Mouse (Mus musculus) frontal cortex, adult (tissue): Measurements from ENCODE around the gene Hnf4a.
A peak's percentile ranks its signal among the peaks of the same experiment; 100 is the strongest.

ENCODE experiments used
- ATAC-seq: cut with Nextera tagmentation; 2 replicates; pipeline ENCODE4 v1.9.2; 2017; ENCODE audit warnings: mild to moderate bottlenecking, moderate library complexity, mixed read lengths; ENCODE audit not compliant: low TSS enrichment

Gene Hnf4a

DNA sequence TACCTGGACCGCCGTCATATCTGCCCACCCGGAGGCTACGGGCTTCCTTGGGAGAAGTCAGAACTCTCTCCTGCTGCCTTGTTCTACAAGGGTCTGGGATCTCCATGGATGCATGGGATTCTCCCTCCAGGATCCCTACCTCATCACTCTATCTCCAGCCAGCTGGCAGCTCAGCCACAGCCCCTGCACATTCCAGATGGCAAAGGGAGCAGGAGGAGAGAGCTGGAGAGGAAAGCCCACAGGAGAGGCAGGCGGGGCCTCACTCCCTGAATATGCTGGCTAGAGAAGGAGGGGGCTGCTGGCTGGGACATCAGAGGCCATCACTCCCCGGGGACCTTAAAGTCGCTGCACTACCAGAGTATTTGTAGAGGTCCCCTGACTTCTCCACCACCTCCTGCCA lies 15.3 kb upstream of the Hnf4a start:
- ATAC-seq, result peak; percentile 79

DNA sequence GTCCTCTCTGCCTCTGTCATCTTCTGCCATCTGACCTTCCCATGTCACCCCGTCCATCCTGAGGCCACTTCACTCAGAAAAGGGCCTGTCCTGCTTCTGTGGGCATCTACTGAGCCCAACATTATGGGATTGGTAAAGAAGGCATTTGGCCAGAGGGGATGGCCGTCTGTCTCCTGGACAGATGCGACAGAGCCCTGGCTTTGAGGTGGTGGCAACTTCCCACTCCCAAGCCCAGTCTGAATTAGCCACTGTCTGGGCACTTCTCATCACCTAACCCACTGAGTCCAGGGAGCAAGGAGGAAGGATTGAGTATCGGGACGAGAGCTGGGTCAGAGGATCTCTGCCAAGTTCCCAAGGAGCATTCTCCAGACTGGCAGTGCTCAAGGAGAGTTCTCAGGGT lies 14.6 kb upstream of the Hnf4a start, which contains the start of gene R3hdml:
TSS of gene R3hdml (plus strand) at position 301 of the 400 bp plus-strand sequence.
- no peak for ATAC-seq

DNA sequence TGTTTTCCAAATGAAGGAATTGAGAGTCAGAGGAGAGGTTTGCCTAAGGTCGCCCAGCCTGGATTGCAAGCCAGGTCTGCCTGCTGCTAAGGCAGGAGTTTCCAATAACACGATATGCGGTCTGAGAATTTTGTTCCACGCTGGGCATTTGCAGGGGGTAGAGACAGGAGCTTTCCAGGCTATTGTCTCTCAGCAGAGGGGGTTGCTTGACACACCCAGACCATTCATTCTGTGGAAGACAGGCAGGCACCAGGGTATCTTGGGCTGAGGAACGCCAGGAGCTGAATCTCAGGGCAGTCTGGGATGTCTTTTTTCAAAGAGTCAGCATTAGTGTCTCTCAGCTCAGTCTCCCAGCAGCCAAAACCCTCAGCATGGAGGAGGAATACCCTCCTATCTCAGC lies 13.6 kb upstream of the Hnf4a start:
- ATAC-seq, result no peak

DNA sequence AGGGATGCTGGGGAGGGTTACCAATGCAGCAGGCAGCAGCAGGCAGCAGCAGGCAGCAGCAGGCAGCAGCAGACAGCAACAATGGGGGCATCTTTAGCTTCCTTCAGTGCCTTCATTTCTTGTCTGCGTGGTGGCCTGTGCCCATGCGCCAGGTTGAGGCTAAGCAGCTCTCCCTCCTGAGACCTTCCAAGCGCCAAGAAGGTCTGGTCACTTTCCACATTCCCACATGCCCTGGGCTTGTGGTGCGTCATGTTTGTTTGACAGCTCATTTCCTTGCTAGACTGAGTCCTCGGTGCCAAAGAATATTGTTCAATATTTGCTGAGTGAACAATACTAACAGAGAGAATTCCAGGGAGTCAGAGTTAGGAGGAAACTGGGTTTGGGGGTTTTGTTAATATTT lies 12.6 kb upstream of the Hnf4a start:
- no peak for ATAC-seq

DNA sequence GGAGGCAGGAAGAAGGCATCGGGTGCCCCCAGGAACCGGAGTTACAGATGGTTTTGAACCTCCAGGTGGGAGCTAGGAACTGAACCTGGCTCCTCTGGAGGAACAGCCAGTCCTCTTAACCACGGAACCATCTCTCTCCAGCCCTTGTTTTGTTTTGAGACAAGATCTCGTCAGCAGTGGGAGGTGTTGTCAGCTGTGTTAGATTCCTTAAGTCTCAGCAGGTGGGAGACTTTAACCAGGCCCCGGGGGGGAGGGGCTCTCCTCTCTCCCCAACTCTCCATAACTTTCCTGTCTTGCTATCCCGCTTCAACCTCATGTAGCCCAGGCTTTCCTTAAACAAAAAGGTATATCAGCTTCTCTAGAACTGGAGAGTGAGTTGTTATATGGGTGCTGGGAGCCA lies 12.2 kb upstream of the Hnf4a start:
- ATAC-seq, result no peak

DNA sequence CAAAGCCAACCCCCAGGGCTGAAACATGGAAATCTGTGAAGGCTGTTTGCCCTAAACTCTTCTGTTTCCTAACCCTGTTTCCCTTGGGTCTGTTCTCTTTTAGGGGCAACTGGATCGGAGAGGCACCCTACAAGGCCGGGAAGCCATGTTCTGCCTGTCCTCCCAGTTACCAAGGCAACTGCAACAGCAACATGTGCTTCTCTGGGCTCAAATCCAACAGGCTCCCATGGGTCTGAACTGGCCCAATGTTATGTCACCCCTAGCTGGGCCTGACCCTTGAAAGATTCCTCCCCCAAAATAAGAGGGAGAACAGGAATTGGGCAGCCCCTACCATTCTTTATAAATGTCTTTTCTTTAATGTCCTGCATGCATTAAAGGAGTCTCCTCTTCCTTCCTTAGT lies 4.4 kb upstream of the Hnf4a start:
- no peak for ATAC-seq

DNA sequence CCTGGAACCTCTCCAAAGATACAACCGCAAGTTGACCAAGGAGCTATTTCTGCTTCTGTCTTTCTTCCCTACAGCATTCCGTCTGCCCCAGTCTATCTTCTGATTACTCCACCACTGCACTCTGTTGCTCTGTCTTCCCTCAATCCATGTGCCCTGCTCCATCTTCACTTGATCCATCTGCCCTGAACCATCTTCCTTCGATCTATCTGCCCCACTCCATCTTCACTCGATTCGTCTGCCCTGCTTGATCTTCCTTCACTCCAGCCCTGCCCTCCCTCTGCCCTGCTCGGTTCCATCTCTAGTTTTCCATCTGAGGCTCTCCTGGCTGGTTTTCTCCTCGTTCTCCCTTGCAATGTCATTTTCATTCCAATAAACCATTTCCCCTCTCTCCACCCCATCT lies 3.4 kb upstream of the Hnf4a start:
- ATAC-seq, result no peak

DNA sequence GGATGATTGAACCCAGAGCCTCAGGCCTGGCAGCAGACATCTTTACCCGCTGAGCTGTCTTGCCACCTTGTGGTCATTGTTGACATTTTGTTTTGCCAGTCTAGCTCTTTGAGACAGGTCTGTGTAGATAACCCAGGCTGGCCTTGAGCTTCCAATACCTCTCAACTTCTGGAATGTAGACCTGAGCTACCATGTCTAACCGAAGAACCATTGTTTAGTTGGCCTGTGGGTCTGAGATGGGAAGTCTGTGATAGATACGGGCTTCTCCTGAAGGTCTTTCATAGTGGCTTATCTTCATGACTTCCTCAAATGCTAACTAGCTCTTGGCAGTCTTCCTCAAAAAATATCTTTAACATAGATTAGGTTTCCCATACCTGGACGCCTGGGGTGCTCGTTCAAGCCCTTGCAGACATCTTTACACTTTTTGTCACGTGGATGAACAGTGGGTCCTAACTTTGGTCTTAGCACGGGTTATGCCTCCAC lies 19.2 kb downstream of the Hnf4a start:
- no peak for ATAC-seq

DNA sequence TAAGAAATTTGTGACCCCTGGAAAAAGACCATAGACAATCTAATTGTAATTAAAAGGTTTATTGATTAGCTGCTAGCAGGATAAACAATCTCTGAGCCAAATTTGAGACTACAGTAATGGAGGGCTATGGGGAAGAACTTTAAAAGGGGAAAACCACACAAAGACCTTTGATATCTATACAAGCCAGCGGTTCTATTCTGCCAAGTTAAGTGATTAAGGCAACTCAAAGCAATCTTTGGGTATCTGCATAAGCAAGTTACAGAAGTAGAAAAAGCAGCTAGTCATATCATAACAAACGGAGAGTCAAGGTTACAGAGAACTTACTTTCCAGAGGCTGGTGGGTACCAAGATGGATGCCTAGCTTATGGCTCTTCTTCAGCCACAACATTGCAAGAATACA lies 20.9 kb downstream of the Hnf4a start:
- ATAC-seq, result no peak

DNA sequence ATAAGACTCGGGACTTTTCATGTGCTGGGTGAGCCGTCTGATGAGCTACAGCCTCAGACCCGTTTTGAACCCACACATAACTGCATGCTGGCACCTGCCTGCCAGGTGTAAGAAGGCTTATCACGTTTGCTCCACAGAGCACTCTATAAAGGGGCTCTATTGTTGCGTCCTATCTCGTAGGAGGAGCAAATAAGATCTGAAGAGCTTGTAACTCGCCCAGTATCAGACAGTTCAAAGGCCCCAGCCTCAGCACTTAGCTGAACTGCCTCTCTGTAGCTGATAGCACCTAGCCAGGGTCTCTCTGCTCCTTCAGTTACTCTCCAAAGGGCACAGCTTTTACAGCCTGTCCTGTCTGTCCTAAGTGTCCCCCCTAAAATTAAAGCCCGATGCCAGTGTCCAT lies 23.8 kb downstream of the Hnf4a start:
- no peak for ATAC-seq

DNA sequence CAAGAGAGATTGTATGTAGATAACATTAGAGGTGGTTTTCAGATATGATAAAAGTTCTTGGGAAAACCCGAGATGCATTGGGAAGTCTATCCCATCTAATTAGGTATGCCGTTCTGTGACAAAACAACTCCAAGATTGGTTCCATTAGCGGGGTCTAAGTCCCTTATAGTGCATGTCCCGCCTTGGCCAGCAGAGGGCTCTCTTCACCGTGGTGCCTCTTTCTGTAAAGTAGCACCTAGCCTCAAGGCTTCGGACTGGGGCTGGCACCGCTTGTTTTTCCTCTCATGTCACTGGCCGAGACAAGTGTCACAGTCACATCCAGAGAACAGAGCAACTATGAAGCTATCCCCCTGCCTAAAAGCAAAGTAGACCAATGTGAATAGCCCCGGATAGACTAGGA lies 25.3 kb downstream of the Hnf4a start:
- peak; percentile 76; the same call in 1 of the 2 replicates for ATAC-seq

DNA sequence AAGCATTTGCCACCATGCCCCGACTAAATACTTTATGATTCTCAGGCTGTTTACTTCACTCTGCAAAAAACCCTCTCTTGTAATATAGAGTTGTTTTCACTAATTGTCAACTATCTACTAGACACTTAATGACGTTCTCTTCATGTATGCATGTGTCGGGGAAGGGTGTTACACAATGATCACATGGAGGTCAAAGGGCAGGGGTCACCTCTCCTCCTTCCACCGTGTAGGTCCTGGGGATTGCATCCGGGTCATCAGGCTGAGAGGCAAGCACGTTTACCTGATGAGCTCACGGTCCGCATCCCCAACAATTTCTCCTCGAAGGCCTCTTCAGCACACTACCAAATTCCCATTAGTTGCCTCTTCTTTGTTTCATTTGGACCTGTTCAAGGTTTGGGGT lies 26.6 kb downstream of the Hnf4a start:
- ATAC-seq, result no peak

DNA sequence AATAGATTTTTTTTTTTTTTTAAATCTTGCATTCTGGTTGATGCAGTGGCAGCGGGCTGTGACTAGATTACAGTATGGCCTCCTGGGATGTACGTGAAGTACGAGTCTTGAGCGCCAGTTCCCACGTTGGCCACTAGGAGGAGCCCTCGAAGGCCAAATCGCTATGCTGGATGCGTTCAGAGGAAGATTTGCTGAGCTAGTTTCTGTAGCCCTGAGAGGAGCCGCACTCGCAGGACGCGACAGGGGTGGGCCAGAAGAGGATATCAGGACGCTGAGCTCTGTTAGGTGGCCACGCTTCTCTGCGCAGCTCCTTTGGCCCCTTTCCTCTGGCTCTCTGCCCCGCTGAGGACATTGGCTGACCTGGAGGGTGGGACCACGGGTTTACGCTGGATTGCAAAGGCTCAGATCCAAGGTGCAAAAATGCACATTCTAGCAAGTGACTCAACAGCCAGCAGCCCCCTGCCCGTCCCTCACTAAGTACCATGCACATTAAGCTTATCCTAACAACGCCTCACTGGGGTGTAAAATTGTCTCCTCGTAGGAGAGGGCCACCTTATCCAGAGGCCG lies 28.4 kb downstream of the Hnf4a start:
- peak; percentile 90 for ATAC-seq

DNA sequence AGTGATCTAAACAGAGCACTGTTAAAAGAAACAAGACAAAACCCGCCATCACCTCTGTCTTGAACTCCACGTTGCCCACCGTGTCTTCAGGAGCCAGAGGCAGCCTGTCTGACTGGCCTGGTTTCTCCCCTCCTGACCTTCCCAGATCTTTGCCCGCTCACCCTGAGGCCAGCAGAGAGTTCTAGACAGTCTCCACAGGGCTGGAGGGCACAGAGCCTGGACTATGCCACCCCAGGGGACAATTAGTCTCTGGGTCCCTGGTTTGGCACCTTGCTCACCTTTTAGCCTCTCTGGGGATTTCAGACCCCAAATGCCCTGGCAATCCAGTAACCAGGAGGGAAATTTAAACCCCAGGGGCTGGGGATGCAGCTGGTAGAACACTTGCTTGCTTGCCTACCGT lies 30.8 kb downstream of the Hnf4a start:
- no peak for ATAC-seq

DNA sequence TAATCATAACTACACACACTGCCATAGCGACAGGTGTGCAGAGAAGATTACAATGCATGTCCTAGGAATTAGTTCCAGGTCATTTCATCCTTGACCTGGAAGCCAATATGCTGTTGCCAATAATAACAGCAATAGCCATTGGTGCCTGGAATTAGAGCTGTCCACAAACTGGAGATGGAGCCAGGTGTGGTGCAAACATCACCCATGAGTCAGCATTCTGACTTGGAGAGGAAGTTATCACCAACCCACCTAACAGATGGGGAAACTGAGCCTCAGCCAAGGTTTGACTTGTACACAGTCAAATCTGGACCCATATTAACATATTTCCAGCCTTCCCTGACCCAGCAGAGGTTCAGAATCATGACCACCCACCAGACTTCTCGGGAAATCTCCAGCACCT lies 31.8 kb downstream of the Hnf4a start:
- ATAC-seq, result no peak

DNA sequence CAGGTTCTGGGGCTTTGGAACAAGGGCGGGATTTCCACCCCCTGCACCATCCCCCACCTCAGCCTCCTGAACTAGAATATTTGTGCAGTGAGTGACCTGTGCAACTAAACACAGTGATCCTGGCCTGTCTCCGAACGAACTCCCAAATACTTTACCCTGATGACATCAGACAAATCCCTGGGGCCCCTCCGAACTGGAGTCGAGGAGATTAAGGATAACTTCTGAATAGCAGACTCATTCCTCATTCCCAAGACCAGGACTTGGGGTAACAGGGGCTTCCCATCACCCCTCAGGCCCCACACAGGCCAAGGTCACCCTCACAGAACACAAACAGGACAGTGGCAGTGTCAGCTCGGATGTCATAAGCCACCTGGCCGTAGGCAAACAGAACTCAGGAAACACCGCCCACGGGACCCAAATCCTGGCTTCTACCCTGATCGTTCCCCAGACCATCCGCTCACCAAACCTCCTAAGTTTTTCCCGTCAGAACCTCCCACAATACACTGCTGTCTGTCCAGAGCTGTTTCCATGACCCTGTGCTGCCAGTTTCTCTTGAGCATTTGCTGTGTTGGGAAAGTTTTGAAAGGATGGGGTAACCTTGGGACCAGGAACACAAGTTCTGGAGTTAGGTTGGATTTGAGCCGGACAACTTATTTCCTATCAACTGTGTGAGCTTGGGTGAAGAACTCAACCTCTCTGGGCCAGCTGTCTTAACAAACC lies 32.9 kb downstream of the Hnf4a start:
- no peak for ATAC-seq

DNA sequence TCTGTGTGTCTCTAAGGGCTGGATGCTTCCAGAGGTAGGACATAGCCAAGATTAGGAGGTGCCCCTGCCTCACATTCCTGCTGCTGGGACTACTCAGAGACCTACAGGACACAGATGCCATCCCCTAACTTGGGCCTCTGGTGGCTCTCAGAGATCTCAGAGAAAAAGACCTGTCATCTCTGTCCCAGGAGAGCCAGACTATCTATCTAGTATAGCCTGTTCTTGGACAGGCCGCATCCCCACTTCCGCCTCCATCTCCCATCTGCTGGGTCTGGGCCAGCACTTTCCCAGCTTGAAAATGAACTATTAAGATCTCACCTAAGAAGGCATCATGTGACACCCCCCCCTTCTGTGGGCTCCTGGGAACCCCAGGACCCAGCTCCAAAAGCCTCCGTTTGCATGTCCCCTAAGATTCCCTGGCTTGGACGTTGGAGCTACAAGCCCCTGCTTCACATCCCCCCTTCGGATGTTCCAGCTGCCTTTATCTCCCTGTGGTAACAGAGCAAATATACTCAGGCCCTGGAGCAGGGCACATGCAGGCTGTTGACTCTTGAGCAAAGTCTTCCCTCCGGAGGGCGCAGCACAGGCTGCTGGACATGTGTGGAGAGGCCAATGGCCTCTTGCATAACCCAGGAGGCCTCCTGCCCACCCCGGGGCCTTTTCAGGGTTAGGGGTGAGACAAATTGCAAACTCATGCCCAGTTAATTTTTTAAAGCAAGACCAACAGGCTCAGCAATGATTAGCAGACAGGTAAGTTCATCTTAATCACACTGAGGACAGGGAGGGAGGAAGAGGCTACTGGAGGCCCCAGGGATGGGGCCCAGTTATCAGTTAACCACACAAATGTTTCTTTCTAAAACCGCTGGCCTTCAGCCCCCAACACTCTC lies 33.9 kb downstream of the Hnf4a start:
- no peak for ATAC-seq

DNA sequence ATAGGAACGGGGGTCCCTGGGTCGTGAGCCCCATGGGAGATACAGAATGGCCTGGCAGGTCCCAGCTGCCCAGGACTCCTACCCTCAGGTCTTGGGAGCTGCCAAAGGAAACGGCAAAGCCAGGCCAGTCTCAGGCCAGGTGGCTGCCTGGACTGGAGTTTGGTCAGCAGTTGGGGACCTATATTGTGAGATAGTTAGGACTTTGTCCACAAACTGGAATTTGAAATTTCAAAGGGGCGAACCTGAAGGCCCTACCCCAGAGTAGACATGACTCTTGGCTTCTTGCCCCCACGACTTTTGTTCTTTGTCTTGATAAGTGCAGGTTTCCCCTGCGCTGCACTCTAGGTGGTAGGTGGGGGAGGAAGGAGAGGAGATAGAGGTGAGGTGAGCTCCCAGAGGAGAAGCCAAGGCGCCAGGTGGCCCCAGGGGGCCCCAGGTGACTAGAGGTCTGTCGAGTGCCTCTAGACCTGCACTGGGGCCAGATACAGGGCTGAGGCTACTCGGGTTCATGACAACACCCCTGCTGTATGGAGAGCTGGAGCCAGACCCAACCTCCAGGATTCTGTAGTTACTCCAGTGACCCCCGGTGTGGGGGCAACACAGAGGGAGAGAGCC lies 35.1 kb downstream of the Hnf4a start:
- ATAC-seq, result no peak

DNA sequence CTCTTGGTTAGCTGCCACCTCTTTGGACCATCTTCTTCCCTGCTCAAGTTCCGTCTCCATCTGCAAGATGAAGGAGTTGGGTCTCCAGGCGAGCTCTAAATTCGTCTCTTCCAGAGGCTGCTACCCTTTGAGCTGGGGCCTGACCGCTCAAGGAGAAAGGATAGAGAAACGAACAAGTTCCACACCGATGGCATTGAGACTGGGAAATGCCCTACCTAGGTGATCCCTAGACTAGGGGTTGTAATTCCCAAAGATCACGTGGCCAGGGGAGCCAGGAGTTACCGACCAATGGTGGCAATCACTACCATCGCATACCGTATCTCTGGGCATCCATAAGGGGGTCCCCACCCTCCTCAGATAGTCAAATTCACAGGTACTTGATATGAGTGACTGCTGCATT lies 36.1 kb downstream of the Hnf4a start:
- ATAC-seq, result no peak

DNA sequence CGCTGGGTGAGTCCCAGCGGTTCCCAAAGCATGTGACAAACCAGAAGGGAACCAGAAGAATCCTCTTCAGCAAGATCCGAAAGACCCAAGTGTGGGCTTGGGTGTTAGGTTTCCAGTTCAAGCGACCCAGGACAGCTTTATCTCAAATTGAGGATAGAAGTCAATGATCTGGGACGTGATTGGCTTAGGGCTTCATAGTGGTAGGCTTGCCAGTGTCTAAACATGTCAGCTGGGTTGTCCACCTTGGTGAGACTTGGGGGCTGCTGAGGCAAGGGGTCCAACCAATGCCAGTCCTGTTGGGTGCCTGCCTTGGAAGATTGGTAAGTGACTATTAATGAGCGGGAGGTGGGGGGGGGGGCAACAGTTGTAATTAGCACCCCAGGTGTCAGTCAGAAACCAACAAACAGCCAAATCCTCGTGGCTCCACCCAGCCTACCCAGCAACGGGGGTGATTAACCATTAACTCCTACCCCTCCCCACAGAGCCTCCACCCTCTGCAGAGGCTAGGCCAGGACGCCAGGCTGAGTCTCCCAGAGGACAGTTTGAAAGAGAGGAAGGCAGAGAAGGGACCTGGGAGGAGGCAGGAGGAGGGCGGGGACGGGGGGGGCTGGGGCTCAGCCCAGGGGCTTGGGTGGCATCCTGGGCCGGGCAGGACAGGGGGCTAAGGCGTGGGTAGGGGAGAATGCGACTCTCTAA lies 40.2 kb downstream of the Hnf4a start:
- no peak for ATAC-seq

DNA sequence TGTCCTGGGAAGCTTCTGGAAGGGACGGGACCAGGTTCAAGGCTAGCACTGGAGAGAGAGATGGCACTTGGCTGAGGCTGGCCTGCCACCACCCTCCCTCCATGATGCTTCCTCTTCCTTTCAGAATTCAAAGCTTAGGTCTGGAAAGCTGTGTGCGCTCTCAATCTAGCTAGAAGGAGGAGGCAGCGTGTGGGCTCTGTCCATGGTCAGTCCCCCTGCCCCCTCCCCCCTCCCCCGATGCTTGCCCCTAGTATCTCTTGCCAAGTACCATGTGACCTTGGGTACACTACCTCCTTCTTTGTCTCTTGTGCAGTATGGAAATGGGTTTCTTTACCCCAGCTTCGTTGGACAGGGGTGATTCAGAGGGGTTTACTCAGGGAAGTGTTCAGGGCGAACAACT lies 42.2 kb downstream of the Hnf4a start:
- no peak for ATAC-seq

DNA sequence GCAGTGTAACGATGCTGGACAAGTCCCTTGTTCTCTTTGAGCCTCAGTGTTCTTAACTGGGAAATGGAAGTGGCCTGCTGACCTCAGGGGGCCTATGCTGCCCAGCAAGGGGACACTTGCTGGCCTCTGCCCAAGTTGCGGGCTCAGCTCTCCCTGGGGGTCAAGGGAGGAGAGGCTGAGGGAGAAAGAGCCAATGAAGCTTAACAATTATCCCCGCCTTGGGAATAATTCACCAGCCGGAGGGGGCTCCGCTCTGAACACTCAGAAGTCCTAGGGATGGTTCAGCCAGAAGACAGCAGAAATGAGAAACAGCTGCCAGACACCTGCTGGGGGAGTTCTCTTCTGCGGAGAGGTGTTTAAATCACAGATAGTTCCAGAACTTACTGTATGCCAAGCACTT lies 43.2 kb downstream of the Hnf4a start:
- no peak for ATAC-seq
